Mouse (Mus musculus) right cerebral cortex, adult 18-20 months (tissue): Measurements from ENCODE around the gene Pkdcc.

ENCODE experiments used
- DNase-seq: peaks from one replicate; pipeline ENCODE4 v3.0.0; 2022; ENCODE audit warnings: mixed read lengths

The Pkdcc gene

GRCm38 (mm10) chr17:83214674-83215528, at the start of gene Pkdcc:
TSS of gene Pkdcc (plus strand) at chr17:83215292.
- peak; percentile 73 for DNase-seq

- DNase-seq: no peak
Observed at GRCm38 (mm10) chr17:83166195-83166594, 48.9 kb upstream of the Pkdcc start.

- DNase-seq: no peak
Observed at GRCm38 (mm10) chr17:83176146-83176545, 38.9 kb upstream of the Pkdcc start.

DNA sequence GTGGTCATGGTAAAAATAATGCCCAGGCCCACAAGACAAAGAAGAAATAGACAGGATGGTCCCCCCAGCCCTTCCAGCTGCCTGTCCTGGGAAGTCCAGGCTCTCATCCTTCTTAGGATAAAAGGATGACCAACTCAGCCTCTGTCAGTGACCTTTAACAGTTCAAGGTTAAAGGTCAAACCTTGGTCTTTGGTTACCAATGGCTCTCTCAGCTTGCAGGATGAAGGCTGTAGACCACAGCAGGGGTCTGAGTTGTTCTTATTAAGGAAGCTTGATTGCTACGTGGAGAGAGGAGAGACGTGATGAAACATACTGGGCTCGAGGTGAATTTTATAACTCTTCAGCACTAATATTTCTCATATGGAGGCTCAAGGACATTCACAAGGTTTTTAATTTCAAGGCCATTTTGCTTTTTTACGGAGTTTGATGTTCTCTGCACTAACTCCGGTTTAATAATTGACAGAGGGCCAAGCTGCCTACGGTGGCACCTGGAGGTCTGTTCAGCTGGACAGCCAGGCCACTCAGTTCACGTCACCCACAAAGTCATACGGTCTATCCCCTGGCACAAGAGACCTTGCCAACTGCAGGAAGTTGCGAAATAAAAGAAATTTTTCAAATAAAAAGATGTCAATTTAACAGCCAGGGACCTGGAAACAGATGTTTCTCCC, 36.5 kb upstream of the Pkdcc start:
- no peak for DNase-seq

DNA sequence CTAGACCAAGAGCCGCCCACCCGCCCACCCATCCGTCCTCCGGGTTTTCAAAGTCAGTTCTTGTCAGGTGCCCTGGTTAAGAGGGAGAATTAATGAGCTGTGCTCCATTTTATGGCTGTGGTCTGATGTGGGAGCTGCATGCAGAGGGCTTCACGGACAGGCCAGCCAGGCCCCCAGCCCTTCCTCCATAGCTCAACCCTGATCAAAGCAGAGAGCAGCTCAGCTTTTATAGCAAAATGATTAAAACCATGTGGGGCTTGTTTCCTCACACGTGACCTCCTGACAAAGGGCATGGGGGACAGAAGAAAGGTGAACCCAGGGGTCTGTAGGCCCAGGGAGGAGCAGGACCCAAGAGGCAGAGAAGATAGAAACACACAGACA, 36.0 kb upstream of the Pkdcc start:
- DNase-seq: no peak

GRCm38 (mm10) chr17:83179569-83179968, 35.5 kb upstream of the Pkdcc start:
- DNase-seq: no peak

GRCm38 (mm10) chr17:83181086-83181485, 34.0 kb upstream of the Pkdcc start:
- DNase-seq: no peak

DNA sequence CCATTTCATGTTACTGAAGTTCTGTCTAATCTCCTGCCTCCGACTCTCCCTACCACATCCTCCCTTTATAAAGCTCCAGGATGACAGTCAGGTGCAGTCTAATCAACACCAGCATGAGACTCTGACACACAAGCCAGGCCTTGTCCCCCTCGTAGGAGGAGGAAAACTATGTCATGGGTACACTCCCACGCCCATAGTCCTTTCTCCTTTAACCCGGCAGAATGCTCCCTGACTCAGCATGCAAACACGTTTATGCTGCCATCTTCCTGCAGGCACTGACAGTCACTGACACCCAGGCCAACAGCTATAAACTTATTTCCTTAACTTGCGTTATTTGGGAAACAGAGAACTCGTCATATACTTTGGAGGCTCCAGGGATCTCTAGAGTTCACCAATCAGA, 33.5 kb upstream of the Pkdcc start:
- DNase-seq: no peak

GRCm38 (mm10) chr17:83182061-83182664, 32.9 kb upstream of the Pkdcc start:
- no peak for DNase-seq

DNA sequence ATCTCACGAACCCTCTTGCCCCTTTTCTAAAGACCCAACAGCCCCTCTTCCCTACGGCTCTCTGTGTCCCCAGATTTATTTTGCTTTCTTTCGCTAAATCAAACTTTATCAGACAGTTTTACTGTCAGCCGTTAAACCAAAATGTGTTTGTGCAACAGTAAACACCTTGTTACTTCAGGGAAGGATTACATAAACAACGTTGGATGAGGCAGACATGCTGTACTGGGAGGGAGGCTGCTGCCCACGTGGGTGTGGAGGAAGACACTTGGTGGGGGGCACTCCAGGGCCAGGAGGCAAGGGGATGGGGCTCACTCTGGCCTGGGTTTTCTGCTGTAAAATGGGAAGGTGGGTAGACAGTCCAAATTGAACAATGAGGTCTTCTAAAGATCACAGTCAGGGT, 32.3 kb upstream of the Pkdcc start:
- DNase-seq: no peak

- no peak for DNase-seq
Observed at GRCm38 (mm10) chr17:83187751-83188565, 27.1 kb upstream of the Pkdcc start.

- DNase-seq: no peak
Observed at GRCm38 (mm10) chr17:83190810-83191209, 24.3 kb upstream of the Pkdcc start.

GRCm38 (mm10) chr17:83194491-83194890, 20.6 kb upstream of the Pkdcc start:
- DNase-seq: no peak

GRCm38 (mm10) chr17:83197361-83197923, 17.6 kb upstream of the Pkdcc start:
- no peak for DNase-seq

DNA sequence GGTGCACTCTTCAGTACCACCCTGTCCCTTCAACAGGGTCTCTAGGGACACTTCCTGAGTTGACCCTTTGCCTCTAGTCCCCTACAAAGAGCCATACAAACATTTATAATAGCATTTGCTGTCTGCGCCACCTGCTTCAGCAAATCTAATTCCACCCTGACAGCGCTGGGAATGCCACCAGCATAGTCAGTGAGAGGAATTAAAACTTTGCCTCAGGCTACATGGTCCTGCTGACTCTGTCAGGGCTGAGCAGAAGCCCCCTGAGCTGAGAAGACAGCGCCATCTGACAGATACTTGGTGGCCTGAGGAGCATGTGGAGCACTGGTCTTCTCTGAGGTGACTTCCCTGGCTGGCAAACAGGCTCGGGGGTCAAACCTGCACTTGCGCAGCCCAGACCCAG, 14.6 kb upstream of the Pkdcc start:
- DNase-seq: no peak

DNA sequence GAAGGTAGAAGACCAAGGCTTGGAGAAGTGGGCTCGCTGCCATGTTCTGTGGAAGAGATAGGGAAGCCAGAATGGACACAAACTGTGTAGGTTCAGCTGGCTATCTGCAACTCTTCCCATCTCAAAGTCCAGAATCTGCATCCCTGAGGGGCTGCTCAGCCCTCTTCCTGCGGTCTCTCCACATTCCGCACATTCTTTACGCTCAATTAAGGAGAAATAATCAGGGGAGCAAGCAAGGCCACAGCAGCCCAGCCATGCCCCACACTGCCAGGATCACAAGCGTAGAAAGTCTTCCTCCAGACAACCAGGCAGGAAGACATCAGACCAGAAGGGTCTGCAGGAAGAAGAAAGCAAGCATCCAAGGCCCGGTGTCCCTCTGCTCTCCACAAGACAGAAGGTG, 13.8 kb upstream of the Pkdcc start:
- no peak for DNase-seq

- no peak for DNase-seq
Observed at GRCm38 (mm10) chr17:83203692-83204383, 11.3 kb upstream of the Pkdcc start.

- DNase-seq: no peak
Observed at GRCm38 (mm10) chr17:83207296-83207695, 7.8 kb upstream of the Pkdcc start.

DNA sequence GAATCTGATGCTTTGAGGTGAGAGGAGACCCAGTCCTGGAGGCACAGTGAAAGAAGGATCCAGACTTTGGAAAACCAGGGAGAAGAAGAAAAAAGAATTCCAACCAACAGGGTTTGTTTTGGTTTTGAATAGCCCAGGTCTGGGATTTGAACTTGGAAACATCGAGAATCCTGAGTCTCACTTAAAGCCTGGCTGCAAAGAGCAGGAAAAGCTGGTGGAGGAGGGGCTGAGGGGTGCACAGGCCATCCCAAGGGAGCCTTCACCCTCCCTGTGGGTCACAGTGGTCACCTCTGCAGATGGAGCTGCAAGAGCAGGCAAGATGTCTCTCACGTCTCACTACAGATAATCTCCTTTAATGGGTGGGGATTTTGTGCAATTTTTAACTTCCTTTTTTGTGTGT, 6.6 kb upstream of the Pkdcc start:
- no peak for DNase-seq

DNA sequence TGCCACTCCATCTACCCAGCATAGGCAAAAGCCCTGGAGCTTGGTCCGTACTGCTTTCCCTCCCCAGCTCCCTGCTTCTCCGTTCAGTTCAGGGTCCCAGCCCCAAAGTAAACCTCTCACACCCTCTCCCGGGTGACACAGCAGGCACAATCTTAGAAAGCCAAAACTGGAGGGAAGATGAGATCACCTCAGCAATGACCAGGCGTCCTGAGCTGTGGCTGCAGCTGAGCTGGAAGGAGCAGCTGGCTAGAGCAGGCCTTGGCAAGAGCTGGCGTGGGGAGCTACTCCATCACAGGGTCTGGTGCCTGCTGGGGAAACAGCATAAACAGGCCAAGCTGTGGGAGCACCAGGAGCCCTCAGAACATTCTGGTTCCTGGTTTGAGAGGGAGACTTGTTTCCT, 4.6 kb upstream of the Pkdcc start:
- DNase-seq: no peak

DNA sequence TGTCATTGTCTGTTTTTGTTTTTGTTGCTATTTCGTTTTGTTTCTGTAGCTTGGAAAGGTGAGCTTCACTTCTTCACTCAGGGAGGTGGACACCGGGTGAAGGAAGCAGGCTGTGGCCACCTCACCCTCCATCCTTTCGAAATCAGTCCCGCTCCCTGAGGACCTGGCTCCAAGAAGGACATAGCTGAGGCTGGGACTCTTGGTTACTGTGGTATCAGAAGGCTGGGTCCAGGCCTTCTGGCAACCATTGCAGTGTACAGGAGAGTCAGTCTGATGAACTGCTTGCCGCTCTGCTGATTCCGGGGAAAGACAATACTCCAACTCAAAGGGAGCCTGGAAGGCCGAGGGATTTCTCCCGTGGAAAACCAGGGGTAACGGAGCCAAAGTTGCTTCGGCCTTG, 3.9 kb upstream of the Pkdcc start:
- no peak for DNase-seq

GRCm38 (mm10) chr17:83212422-83212821, 2.7 kb upstream of the Pkdcc start:
- no peak for DNase-seq
